Mouse (Mus musculus): ENCODE data around the gene Pskh1. TPM values are rescaled to one million over a fixed set of nuclear protein-coding genes. Genes with fewer than 3 reads are reported as not detected.

The Pskh1 gene
- 11.2 and 12.3 TPM in 2 replicates for polyA plus RNA-seq (2012)

DNA sequence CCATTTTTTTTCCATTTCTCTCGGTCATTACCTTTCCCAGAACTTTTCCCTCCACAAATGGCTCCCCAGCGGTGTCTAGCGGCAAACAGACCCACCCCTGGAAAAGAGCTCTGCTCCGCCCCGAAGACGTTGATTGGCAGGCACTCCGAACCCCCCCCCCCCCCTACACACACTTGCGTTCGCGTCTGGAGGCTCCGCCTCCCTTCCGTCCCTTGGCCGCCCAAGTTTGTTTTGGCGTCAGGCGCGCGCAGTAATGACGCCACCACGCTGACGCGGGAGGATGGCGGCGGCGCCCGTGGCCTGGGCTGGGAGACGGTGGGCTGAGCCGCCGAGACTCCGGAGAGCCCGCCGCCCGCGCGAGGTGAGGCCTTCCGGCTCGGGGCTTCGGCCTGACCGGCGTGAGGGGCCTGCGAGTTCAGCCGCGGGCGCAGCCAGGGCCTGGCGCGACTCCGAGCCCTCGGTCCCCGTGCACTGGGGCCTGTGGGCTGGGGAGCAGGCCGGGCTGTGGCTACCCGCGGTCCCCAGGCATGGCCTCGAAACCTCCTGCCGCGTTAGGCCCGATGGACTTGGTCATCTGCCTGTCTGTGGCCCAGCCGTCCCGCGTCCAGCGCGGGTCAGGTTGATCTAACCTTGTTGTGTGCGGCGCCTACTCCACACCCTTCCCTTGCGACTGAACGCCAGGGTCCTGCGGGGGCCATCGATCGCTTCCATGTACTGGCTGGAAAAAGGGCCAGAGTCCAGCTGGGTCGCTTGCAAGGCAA lies at the start of gene Pskh1:
TSS of gene Pskh1 (plus strand) at position 262 of the 761 bp plus-strand sequence.

DNA sequence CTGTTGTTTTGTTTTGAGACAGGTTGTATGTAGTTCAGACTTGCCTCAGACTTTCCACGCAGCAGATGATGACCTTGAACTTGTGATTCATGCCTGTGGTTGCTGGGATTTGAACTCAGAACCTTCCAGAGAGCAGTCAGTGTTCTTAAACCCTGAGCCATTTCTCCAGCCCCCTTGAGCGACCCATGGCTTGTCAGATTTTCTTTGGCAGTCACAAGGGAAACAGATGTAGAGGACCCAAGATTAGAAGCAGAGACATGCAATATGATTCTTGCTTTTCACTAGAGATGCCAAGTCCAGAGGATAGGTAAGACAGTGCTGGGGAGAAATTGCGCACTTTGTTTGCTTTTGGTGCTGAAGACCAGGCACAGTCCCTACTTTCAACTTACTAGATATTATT lies 47.1 kb upstream of the Pskh1 start, which contains the start of gene Cenpt:
TSS of gene Cenpt (minus strand) at position 101 of the 400 bp plus-strand sequence.

DNA sequence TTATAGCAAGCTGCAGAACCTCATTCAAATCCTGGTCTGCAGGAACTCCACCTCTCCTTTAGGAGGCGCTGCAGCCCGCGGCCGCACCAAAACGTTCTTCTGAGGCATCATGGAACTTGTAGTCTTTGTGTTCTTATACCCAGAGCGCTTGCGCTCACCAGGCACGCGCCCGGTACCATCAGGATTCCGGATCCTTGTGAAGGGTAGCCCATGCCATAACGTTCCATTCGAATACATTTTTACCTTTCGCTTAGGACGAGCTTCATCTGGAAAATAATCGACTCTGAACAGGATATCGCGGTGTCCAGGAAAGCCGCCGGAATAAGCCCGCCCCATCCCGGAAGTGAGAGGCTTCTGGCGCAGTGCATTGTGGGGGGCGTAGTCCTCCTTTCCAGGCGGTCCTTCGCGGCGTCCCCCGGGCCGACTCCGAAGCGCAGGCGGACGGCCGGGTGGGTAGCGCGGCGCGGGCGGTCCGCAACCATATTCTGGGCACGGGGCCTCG lies 45.5 kb upstream of the Pskh1 start, which contains the start of gene Thap11:
TSS of gene Thap11 (plus strand) at position 418 of the 502 bp plus-strand sequence.

DNA sequence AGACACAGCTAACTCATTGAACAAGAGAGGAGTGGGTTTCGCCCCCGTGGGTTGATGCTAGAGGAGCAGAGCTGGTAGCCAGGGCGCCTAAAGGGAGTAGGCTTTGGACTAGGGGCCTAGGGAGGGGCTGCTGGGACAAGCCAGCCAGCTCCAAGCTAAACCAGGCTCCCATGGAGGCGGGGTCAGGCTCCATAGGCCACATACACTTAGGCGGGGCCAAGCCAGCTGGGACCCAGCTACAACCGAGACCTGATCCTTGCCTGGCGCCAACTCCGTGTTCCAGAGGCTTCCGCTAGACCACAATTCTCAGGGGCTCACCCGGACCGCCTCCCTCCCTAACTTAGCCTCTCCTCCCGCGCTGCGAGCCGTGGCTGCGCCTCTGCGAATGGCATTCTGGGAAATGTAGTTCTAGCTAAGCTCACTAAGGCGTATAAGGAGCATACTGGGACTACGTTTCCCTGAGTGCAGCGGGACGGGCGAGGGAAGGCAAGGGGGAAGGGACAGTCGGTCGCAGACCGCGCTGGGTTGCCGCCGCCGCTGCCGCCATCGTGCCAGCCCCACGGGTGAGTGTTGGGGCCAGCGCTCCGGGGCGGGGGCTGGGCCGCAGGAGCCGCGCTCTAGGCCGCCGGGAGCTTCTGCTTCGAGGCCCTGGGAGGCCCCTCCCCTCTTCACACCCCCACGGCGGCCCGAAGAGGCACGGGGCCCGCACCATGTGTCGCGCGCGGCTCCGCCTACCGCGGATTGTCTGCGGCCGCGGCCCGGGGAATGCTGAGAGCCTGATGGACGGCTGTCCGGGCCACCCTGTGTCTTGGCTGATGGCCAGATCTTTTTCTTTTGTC lies 39.9 kb upstream of the Pskh1 start, which contains the start of gene Nutf2:
TSS of gene Nutf2 (plus strand) at position 438 of the 839 bp plus-strand sequence.

DNA sequence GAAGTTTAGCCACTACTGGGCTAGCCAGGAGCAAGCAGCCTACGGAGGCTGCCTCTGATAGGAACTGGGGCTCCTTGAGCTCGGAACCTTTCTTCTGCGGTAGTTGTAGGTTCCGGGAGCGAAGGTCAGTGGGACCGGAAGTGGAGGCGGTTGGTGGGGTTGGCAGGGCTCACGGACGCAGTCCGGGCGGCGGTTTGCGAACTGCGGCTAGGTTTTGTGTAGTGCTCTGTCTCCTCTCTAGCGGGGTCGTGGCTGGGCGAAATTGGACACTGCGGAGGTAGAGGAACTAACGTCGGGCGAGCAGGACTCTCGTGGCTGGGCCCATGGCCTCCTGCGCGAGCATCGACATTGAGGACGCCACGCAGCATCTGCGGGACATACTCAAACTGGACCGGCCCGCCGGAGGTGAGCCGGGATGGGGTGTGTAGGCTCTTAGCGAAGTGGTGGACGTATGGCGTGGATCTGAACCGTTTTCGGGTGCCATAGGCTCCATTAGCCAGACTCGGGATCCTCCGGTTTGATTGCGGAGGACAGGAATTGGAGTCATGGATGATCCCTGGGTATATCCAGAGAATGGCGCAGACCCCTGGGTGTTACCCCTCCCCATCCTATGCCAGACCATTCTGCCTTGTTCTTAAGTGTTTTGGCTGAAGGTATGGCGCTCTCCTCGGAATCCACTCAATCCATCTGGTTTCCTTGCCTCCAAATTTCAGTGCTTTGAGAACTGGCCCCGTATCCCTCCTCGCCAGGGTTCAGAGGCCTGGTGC lies 19.3 kb upstream of the Pskh1 start, which contains the start of gene Edc4:
TSS of gene Edc4 (plus strand) at position 128 of the 767 bp plus-strand sequence.

DNA sequence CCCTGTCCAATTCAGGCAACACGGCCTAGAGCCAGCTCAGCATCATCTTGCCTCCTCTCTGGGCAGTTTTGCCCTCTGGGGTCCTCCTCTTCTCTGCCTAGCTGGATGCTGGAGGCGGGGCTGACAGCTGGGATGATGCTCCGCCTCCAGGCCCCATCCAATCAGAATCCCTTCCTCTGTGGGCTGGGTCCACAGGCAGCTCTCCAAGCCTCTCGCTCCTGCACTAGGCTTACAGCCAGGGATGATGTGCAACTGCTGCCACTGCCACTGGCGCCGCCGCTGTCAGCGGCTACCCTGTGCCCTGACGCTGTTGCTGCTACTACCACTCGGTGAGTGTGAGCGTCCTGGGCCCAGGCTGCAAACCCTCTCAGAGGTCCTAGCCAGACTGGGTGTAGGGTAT lies 6.9 kb upstream of the Pskh1 start, which contains the start of gene Nrn1l:
TSS of gene Nrn1l (plus strand) at position 229 of the 400 bp plus-strand sequence.

DNA sequence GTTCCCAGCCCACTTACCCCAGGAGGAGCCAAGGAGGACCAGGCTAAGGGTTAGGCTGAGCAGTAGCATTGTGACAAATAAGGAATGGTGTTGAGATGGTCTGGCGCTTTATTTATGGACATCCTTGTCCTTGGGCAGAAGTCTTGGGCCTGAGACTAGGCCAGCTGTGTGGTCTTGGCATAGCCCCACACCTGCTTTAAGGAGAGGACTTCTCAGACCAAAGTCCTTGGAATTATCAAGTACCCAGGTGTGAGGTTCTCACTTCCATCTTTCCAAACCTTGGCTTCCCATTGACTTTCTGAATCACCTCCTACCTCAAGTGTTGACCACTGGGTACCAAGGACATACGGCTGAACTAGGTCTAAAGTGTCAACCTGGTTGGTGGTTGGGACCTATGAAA lies 33.5 kb downstream of the Pskh1 start, which contains the start of gene Ctrl:
TSS of gene Ctrl (minus strand) at position 101 of the 400 bp plus-strand sequence.

DNA sequence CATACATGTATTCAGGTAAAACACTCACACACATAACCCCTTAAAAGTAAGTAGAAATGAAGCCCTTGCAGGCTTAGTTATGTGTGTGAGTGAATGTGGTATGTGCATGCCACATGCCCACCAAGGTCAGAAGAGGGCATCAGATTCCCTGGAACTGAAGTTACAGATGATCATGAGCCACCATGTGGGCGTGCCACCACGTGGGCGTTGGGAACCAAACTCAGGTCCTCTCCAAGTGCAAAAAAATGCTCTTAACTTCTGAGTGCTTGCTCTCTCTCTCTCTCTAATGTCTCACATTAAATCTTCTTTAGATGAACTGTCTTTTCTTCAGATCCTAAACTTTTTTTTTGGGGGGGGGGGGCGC lies 38.0 kb downstream of the Pskh1 start, which contains the start of gene Psmb10:
TSS of gene Psmb10 (minus strand) at position 139 of the 364 bp plus-strand sequence.

DNA sequence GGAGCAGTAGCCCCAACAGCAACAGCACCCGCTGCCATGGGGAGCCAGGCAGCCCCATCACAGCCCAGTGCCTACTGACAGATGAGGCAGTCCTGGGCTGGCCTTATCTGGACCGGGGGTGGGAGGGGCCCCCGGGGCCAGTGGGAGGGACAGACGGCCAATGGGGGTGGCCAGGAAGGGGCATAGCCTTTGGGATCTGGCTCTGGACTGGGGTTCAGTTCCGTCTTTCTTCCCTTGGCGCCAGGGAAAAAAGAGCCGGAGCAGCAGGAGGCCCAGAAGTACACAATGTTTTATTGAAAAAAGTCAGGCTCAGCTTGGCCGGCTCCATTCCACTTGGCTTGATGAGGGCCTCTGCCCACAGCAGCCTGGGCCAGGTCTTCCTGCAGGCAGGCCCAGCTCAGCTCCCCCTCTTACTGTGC lies 43.1 kb downstream of the Pskh1 start, which contains the start of gene Lcat:
TSS of gene Lcat (minus strand) at position 62 of the 419 bp plus-strand sequence.

DNA sequence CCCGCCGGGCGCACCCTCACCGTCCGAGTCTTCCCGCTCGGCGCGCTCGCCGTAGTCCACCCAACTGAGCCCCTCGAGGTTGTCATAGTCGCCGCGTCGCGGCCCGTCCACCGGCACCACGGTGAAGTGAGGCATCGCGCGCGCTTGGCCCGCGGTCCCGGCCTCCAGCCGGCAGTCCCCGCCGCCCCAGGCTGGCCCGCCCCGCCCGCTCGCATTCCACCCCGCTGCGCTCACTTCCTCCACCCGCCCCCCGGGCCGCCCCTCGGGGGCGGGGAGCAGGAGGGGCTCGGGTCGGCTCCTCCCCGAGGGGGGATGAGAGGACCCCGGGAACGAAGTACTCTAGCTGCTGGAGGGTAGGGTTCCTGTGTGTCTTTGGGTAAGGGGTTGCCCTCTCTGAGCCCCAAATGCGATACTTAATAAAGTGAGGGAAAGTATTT lies 65.7 kb downstream of the Pskh1 start, which contains the start of gene Slc12a4:
TSS of gene Slc12a4 (minus strand) at position 193 of the 437 bp plus-strand sequence.

DNA sequence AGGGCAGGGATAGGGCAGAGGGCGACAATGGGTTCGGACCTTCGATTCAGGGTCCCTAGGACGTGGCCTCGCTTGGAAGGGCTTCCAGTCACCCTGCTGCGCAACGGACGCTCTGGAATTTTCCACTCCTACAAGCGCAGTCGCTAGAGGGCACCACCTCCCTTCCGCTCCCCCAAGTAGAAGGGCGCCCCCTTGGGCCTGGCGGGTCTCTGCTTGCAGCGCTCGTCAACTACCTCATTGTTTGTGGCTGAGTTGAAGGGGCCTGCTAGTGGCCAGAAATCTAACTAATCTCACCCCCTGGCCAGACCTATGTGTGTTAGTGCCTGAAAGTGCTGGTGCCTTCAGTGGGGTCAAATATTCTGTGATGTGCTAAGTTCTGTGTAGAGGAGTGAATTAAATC lies 79.1 kb downstream of the Pskh1 start, which contains the start of gene Dpep3:
TSS of gene Dpep3 (minus strand) at position 105 of the 400 bp plus-strand sequence.

Other genes with a start within 250 kb of the Pskh1 start
- gene Carmil2, start 214.2 kb upstream of the Pskh1 start, polyA plus RNA-seq (2012), result 61.0 and 111 TPM in 2 replicates
- gene Acd, start 199.3 kb upstream of the Pskh1 start, polyA plus RNA-seq (2012), result 54.3 and 56.0 TPM in 2 replicates
- gene Pard6a, start 199.3 kb upstream of the Pskh1 start, polyA plus RNA-seq (2012), result 4.3 and 6.8 TPM in 2 replicates
- gene 4933405L10Rik, start 192.8 kb upstream of the Pskh1 start, polyA plus RNA-seq (2012), result not detected in 2 replicates
- 52.5 and 60.2 TPM in 2 replicates for gene Enkd1, start 192.2 kb upstream of the Pskh1 start, polyA plus RNA-seq (2012)
- gene Gfod2, start 141.8 kb upstream of the Pskh1 start, polyA plus RNA-seq (2012), result 4.4 and 5.4 TPM in 2 replicates
- 18.8 and 21.4 TPM in 2 replicates for gene Ranbp10, start 73.1 kb upstream of the Pskh1 start, polyA plus RNA-seq (2012)
- not detected in 2 replicates for gene Tsnaxip1, start 72.7 kb upstream of the Pskh1 start, polyA plus RNA-seq (2012)
- 19.2 and 20.7 TPM in 2 replicates for gene Cenpt, start 47.2 kb upstream of the Pskh1 start, polyA plus RNA-seq (2012)
- 26.9 and 29.1 TPM in 2 replicates for gene Thap11, start 45.3 kb upstream of the Pskh1 start, polyA plus RNA-seq (2012)
- gene Nutf2, start 39.9 kb upstream of the Pskh1 start, polyA plus RNA-seq (2012), result 152 and 172 TPM in 2 replicates
- 20.8 and 31.4 TPM in 2 replicates for gene Edc4, start 19.6 kb upstream of the Pskh1 start, polyA plus RNA-seq (2012)
- gene Nrn1l, start 6.9 kb upstream of the Pskh1 start, polyA plus RNA-seq (2012), result 1.1 and 2.7 TPM in 2 replicates
- gene Ctrl, start 33.4 kb downstream of the Pskh1 start, polyA plus RNA-seq (2012), result 0.23 and 0.56 TPM in 2 replicates
- gene Psmb10, start 38.0 kb downstream of the Pskh1 start, polyA plus RNA-seq (2012), result 590 and 652 TPM in 2 replicates
- gene Lcat, start 42.9 kb downstream of the Pskh1 start, polyA plus RNA-seq (2012), result 0.78 and 0.79 TPM in 2 replicates
- gene Slc12a4, start 65.7 kb downstream of the Pskh1 start, polyA plus RNA-seq (2012), result 10.0 and 12.7 TPM in 2 replicates
- not detected in 2 replicates for gene Dpep3, start 79.0 kb downstream of the Pskh1 start, polyA plus RNA-seq (2012)
- gene Dus2, start 90.9 kb downstream of the Pskh1 start, polyA plus RNA-seq (2012), result 3.3 and 4.1 TPM in 2 replicates
- not detected in 2 replicates for gene Dpep2nb, start 105.5 kb downstream of the Pskh1 start, polyA plus RNA-seq (2012)
- 25.8 and 27.4 TPM in 2 replicates for gene Ddx28, start 111.4 kb downstream of the Pskh1 start, polyA plus RNA-seq (2012)
- gene Nfatc3, start 158.4 kb downstream of the Pskh1 start, polyA plus RNA-seq (2012), result 11.1 and 13.5 TPM in 2 replicates
- gene Esrp2, start 236.5 kb downstream of the Pskh1 start, polyA plus RNA-seq (2012), result 0.71 and 3.2 TPM in 2 replicates
- gene Pla2g15, start 250.0 kb downstream of the Pskh1 start, polyA plus RNA-seq (2012), result 11.0 and 14.7 TPM in 2 replicates

All from megakaryocyte-erythroid progenitor cell, adult 5 weeks (primary cell).